Mouse (Mus musculus): ENCODE measurements around the gene Muc3.

DNA sequence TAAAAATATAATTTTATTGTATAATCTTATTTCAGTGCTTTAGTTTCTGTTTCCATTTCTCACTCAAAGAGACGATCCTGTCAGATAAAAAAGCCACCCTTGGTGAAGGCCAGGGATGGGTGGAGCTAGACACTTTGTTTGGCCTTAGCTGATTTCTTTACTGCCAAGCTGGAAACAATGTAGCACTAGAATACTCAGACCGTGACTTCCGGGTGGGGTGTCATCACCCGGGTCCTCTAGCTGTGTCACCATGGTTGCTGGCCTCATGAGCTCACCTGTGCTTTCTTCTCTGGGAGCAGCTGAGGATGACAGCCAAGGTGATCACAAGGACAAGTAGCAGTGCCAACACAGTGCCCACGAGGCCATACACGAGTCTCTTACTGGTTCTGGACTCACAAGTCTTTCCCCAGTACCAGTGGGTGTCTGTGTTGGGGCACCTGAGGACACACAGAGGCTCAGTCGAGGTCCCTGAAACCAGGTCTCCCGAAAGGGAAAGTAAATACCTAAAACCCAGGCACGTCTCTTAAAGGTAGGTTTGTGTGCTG, 21.8 kb upstream of the Muc3 start:
- no peak for TF ChIP-seq POLR2A (IDR thresholded peaks at IDR 0.05; ENCODE audit: extremely low read depth, insufficient read depth, low read length)
- TF ChIP-seq CTCF (IDR thresholded peaks at IDR 0.05; ENCODE audit: extremely low read depth, insufficient read depth, low read length) = no peak
